ENCODE assay signal across 15 mouse cellular contexts in the genomic region with DNA sequence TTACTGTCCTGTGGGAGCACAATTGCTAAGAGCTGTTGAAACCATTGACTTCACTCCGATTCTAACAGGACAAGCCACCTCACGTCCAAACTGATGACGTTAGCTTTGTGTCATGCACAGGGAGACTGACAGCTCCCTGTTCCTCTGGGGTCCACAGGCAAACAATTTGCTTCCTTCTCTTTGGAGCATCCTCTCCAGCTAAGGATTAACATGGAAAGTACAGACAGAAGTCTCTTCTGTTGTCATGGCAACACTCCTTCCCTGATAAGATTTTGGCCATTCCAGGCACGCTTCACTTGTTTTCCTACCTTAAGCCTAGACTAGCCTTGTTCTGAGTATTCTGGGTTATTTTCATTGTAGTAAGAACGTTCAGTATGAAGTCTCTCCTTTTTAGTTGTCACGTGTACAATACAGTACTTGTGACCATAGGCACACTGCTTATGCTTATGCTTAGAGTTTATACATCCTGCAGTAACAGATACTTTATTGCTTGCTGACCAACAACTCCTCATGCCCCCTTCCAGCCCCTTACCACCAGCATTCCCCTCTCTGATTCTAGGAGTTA. TPM values are rescaled to one million over a fixed set of nuclear protein-coding genes. Genes with fewer than 3 reads are reported as not detected.
A peak's percentile ranks its signal among the peaks of the same experiment; 100 is the strongest.
DNase-seq lines count a peak whose midpoint lies in the region; ATAC-seq and TF ChIP-seq lines count a peak whose summit lies in the region.
"Had no signal": no experiment of that assay in that cellular context is flagged by ENCODE, and none has a peak within 500 bp of the region (broad histone marks: within the 10 kb centered on the region; RNA-seq: fewer than 3 reads in every experiment).

No protein-coding gene starts in this region.

- no peak overlapping the region for H3K4me3 ChIP-seq in hindbrain, embryonic 16.5 days (ENCODE audit: low read length)
- no peak overlapping the region for H3K4me3 ChIP-seq in midbrain, postnatal 0 days (ENCODE audit: low read depth, low read length)
- H3K4me3 ChIP-seq in thymus, adult 2 months (ENCODE audit: control insufficient read depth, insufficient read depth, low read length) = no peak overlapping the region
- H3K4me3 ChIP-seq: gastrocnemius, adult 2 months; heart, adult 2 months; intestine, embryonic 15.5 days had no signal

- peak overlapping the region; percentile 36 for H3K4me2 ChIP-seq in hindbrain, embryonic 16.5 days (ENCODE audit: low read length)
- peak overlapping the region; percentile 71 for H3K4me2 ChIP-seq in midbrain, postnatal 0 days (ENCODE audit: low read depth, low read length, poor library complexity, severe bottlenecking)
- H3K4me2 ChIP-seq: intestine, embryonic 15.5 days had no signal

- H3K27ac ChIP-seq in hindbrain, embryonic 16.5 days (ENCODE audit: low read depth, low read length) = no peak overlapping the region
- no peak overlapping the region for H3K27ac ChIP-seq in midbrain, postnatal 0 days (ENCODE audit: low read depth, low read length)
- no peak overlapping the region for H3K27ac ChIP-seq in thymus, adult 2 months (ENCODE audit: control insufficient read depth, insufficient read depth, low read length)
- H3K27ac ChIP-seq: gastrocnemius, adult 2 months; heart, adult 2 months; intestine, embryonic 15.5 days; macrophage had no signal

- no peak overlapping the region for H3K9ac ChIP-seq in hindbrain, embryonic 16.5 days (ENCODE audit: low read depth, low read length)
- no peak overlapping the region for H3K9ac ChIP-seq in midbrain, postnatal 0 days (replicated peaks; ENCODE audit: low read length, poor library complexity, severe bottlenecking)
- H3K9ac ChIP-seq: intestine, embryonic 15.5 days had no signal

- peak; percentile 75 for ATAC-seq in frontal cortex, adult (ENCODE audit: low TSS enrichment)
- ATAC-seq in hindbrain, embryonic 16.5 days = peak; percentile 26; the same call in 1 of the 2 replicates
- peak; percentile 29 for ATAC-seq in midbrain, postnatal 0 days (ENCODE audit: low FRiP score)

- 31% methylated on average over 6 of the region's 6 CpGs for WGBS in hindbrain, embryonic 16.5 days
- 13% methylated on average over 6 of the region's 6 CpGs for WGBS in midbrain, postnatal 0 days
- WGBS in thymus, adult 2 months = 78% methylated on average over 6 of the region's 6 CpGs

- no peaks in the 10 kb centered on the region for H3K36me3 ChIP-seq in hindbrain, embryonic 16.5 days (ENCODE audit: control insufficient read depth, insufficient read depth, low read length)
- no peaks in the 10 kb centered on the region; the same call in 1 of the 2 replicates for H3K36me3 ChIP-seq in midbrain, postnatal 0 days (ENCODE audit: insufficient read depth, low read length)
- H3K36me3 ChIP-seq in thymus, adult 2 months (ENCODE audit: control insufficient read depth, insufficient read depth, low read length) = no peaks in the 10 kb centered on the region
- H3K36me3 ChIP-seq: intestine, embryonic 15.5 days had no signal

- TF ChIP-seq POLR2A in thymus, adult 2 months (IDR thresholded peaks at IDR 0.05; ENCODE audit: control insufficient read depth, extremely low read depth, insufficient read depth, low read length, poor library complexity) = no peak

- no peak for TF ChIP-seq CTCF in midbrain, postnatal 0 days (IDR thresholded peaks at IDR 0.05)
- no peak for TF ChIP-seq CTCF in thymus, adult 2 months (IDR thresholded peaks at IDR 0.05; ENCODE audit: borderline replicate concordance, control insufficient read depth, extremely low read depth, insufficient read depth, low read length, poor library complexity)

- no peaks in the 10 kb centered on the region for H3K27me3 ChIP-seq in hindbrain, embryonic 16.5 days (replicated peaks; ENCODE audit: control insufficient read depth, insufficient read depth, low read length)
- H3K27me3 ChIP-seq in midbrain, postnatal 0 days (ENCODE audit: insufficient read depth, low read length) = no peaks in the 10 kb centered on the region
- no peaks in the 10 kb centered on the region for H3K27me3 ChIP-seq in thymus, adult 2 months (ENCODE audit: control insufficient read depth, insufficient read depth, low read length)

- DNase-seq in frontal cortex, postnatal 14 days (ENCODE audit: low spot score in 2 of 2) = no peak
- DNase-seq in brain, adult 2 months (ENCODE audit: low read depth, low spot score) = peak; percentile 65
- no peak for DNase-seq in midbrain, postnatal 0 days (ENCODE audit: low spot score)
- DNase-seq in thymus, adult 2 months = no peak
- DNase-seq in left cerebral cortex, adult 18-20 months (ENCODE audit: low spot score in 2 of 2) = no peak
- no peak for DNase-seq in heart, adult 9 months (ENCODE audit: low spot score in 2 of 2)
- DNase-seq: cerebellum, postnatal 14 days; gastrocnemius, adult 2 months; heart, adult 2 months; lung, adult 18-20 months; right cerebral cortex, postnatal 25 days had no signal

- peaks cover 52% of the 10 kb centered on the region for H3K4me1 ChIP-seq in hindbrain, embryonic 16.5 days (ENCODE audit: control insufficient read depth, insufficient read depth, low read depth, low read length)
- peaks cover 25% of the 10 kb centered on the region for H3K4me1 ChIP-seq in midbrain, postnatal 0 days (ENCODE audit: insufficient read depth, low read length)
- no peaks in the 10 kb centered on the region for H3K4me1 ChIP-seq in thymus, adult 2 months (replicated peaks; ENCODE audit: control insufficient read depth, insufficient read depth, low read length)
- H3K4me1 ChIP-seq: intestine, embryonic 15.5 days had no signal

- H3K9me3 ChIP-seq in hindbrain, embryonic 16.5 days (ENCODE audit: control insufficient read depth, low read length) = no peaks in the 10 kb centered on the region
- H3K9me3 ChIP-seq in midbrain, postnatal 0 days (ENCODE audit: low read length) = no peaks in the 10 kb centered on the region
- H3K9me3 ChIP-seq: intestine, embryonic 15.5 days had no signal

RNA-seq across cellular contexts. Expression of gene Amer2, which starts 12.1 kb away (rescaled TPM):
- polyA plus RNA-seq in hindbrain, embryonic 16.5 days (2015; fragmentation: Nextera tagmentation; extraction: Ambion mirVana) = 19.3 and 21.2 TPM in 2 replicates
- total RNA-seq in midbrain, postnatal 0 days (2014; rRNA removed) = 28.3 TPM in 2 replicates
- 13.7 and 18.3 TPM in 2 replicates for polyA plus RNA-seq in midbrain, postnatal 0 days (2015; fragmentation: Nextera tagmentation; extraction: Ambion mirVana)
- 0.05 and 0.31 TPM in 2 replicates for polyA plus RNA-seq in thymus, adult 2 months (2012; rRNA removed)
- total RNA-seq in left cerebral cortex, adult 18-20 months (2021) = 10 to 100 TPM; 42.4 to 44.1 TPM
- total RNA-seq: heart, adult 2 months had no signal
- polyA plus RNA-seq: macrophage had no signal

Comparison
In these comparisons a context has a peak if more than half of its experiments do, and no peak if none do; other contexts are left out.
1. RNA of gene Amer2, which starts 12.1 kb away (polyA plus RNA-seq): 19.3 to 21.2 TPM in hindbrain, embryonic 16.5 days and 13.7 to 18.3 TPM in midbrain, postnatal 0 days; 0.05 to 0.31 TPM in thymus, adult 2 months; every median in the first group is over 10 times any median in the second.
2. Peak in every context shown above with its lines, with median percentiles within 50 percentile points of each other: ATAC-seq.